Mouse (Mus musculus) liver (tissue): ENCODE data around the gene Snx9.

Source experiments
- DNase-seq: peaks from one replicate; pipeline ENCODE4 v3.0.0-alpha.2; 2020; ENCODE audit warnings: mixed read lengths

Gene Snx9

GRCm38 (mm10) chr17:5934554-5935324, 93.6 kb downstream of the Snx9 start:
- DNase-seq: peak; percentile 96

- DNase-seq: no peak
Observed at GRCm38 (mm10) chr17:5935680-5936079, 94.6 kb downstream of the Snx9 start.

- DNase-seq: no peak
Observed at GRCm38 (mm10) chr17:5936276-5936675, 95.1 kb downstream of the Snx9 start.

GRCm38 (mm10) chr17:5937441-5937840, 96.3 kb downstream of the Snx9 start:
- DNase-seq: no peak

DNA sequence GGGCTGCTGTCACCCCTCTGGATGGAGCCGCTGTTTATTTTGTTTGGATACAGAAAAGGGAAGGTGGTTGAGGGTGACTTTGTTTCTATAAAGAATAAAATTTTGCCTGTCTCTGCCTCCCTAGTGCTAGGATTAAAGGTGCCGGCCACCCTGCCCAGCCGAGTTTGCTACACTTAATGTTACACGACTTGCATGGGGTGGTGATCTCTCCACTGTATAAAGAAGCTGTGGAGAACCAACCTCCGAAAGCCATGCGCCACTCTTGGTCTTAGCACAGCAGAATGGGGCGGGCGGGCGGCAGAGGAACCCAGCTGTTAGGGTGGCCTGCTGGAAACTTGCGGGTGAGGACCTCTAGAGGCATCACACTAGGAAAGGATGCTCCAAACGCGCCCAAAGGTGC, 98.7 kb downstream of the Snx9 start:
- DNase-seq: no peak

DNA sequence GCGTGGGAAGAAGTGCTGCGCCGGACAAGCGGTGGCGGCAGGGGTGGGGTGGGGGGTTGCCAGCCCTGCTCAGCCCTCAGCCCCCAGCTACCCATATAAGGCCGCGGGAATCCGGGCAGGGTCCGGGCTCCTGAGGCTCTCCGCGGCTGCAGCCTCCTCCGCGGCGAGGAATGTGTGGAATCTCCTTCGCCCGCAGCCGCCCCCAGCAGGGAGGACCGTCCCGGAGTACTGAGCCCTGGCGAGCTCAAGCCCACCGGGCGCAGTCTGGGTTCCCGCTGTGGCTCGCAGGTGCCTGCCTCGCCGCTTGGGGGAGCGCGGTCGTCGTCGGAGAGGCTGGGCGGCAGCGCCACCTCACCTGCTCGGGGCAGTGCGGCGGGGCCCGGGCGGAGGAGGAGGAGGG, 99.7 kb downstream of the Snx9 start:
- DNase-seq: peak; percentile 81

- peak; percentile 40 for DNase-seq
Observed at GRCm38 (mm10) chr17:5941230-5942043, 100.3 kb downstream of the Snx9 start, which contains the start of gene Synj2. Gene Synj2 (plus strand): TSS chr17:5941280.

GRCm38 (mm10) chr17:5942156-5942555, 101.0 kb downstream of the Snx9 start:
- no peak for DNase-seq

DNA sequence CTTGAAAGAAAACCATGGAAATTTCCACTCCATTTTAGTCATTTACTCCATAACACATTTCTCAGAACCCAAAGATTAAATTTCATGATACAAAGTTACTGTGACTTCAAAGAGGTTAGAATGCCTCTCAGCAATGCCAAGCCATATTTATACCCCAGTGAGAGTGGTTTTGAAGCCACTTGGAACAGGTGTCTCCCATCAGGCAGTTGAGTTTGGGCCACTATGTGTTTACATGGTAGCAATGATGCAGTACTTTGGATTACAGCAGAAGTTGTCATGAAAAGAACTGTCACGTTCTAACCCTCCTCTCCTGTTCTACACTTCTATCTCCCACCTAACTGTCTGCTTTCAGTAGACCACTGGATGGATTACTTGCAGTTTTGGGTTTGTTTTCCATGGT, 101.9 kb downstream of the Snx9 start:
- no peak for DNase-seq

GRCm38 (mm10) chr17:5947039-5947438, 105.9 kb downstream of the Snx9 start:
- DNase-seq: no peak

DNA sequence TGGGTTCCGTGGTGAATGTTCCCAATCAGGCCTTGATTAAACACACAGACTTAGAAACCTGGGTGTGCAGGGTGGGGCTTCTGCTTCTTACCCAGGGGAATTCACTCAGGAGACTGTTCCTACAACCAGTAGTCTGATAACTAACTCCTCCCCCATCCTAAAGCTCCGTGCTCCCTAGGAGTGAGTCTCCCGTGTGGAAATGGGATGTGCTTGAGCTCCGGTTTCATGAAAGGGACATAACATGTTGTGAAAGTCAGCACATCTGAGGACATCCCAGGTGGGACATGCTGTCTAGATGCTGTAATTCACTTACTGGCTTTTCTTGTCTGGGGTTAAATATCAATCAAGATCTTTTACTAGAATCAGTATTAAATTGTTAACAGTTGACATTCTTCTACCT, 111.3 kb downstream of the Snx9 start:
- DNase-seq: no peak

- no peak for DNase-seq
Observed at GRCm38 (mm10) chr17:5956350-5957000, 115.3 kb downstream of the Snx9 start.

- DNase-seq: no peak
Observed at GRCm38 (mm10) chr17:5957097-5957496, 116.0 kb downstream of the Snx9 start.

DNA sequence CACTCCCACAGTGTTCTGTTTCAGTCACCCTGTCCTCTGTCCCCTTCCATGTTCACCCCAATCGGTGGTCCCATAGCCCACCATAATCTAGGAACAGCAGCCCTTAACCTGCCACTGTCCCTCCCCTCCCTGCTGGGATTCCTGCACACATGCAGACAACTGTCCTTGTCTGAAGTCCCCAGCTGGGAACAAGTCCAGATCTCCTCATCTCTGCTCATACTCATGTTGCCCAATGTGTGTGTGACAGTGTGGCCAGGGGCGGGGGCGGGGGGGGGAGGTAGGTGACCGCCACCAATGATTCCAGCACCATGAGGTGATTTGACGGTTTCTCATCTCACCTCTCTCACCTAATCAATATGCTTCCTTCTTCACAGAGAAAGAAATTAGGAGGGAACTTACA, 117.1 kb downstream of the Snx9 start:
- no peak for DNase-seq

- DNase-seq: no peak
Observed at GRCm38 (mm10) chr17:5958636-5959035, 117.5 kb downstream of the Snx9 start.

GRCm38 (mm10) chr17:5959096-5959495, 118.0 kb downstream of the Snx9 start:
- no peak for DNase-seq

DNA sequence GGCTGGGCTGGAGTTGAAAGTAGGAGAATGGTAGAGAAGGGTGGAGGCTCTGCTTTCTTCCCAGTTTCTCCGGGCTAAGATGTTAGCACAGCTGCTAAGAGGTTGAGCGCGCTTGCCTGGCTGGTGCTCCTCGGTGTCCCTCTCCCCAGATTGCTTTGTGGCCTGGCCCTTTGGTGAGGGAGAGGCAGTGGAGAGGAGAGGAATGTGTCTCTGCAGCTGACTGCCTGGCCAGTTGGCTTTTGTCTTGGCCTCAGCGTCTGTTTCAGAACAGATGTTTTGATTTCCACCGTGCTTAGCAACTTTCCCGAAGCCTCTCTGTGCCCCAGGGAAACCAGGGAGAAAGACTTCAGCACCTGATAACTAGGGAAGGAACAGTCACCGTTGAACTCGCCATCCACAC, 118.7 kb downstream of the Snx9 start:
- DNase-seq: no peak

GRCm38 (mm10) chr17:5963766-5964165, 122.6 kb downstream of the Snx9 start:
- DNase-seq: no peak

DNA sequence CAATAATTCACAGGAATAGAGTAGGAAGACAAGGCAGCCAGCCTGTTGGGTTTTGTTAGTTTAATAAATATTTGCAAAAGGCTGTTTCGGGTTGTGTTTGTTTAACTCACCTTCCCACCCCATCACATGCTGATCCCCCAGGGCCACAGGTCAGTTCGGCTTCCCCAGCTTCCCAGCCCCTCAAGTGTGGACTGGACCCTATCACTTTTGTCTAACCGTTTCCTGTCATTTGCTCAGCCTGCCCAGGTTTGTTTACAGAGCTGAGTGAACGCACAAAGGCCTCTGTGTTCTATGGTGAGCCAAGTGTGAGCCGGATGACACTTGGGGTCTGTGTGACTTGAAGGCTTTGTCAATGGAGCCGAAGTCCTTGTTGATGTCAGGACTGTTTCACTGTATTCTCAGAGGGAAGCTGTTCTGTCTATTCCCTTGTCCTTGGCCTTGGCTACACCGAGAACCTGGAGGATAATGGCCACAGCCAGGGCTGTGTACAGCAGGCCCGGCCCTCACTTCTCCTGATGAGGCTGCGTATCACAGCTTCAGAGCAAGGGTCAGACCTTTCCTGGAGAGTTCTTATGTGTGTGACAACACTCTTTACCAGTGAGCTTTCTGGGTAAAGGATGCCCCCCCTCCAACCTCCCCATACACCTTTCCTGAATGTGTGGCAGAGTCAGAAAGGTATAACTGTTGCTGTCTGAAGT, 124.1 kb downstream of the Snx9 start:
- no peak for DNase-seq

- no peak for DNase-seq
Observed at GRCm38 (mm10) chr17:5966706-5967105, 125.6 kb downstream of the Snx9 start.

- DNase-seq: no peak
Observed at GRCm38 (mm10) chr17:5968562-5968961, 127.4 kb downstream of the Snx9 start.

- no peak for DNase-seq
Observed at GRCm38 (mm10) chr17:5969246-5969645, 128.1 kb downstream of the Snx9 start.

DNA sequence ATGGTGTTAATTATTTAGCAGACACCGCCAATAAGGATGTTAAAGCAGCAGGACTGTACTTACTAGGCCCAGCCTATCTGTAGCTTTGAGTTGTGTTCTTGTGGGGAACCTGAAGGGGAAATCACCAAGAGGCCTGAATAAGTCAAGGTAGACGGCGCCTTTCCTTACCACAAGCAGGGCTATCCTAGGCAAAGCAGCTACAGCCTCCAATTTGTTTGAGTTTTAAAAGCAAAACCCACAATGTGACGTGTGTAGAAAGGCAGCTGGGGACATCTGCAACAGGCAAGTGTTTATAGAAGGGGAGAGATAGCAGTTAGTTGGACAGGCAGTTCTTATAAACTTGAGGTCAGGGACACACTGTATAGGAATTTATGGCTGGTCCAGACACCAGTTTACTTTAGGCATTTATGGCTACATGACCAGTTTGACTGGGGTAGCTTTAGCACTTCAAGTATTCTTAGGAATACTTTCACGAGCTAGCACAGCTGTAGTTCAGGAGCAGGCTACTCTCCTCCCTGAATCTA, 129.2 kb downstream of the Snx9 start:
- no peak for DNase-seq
